Mouse (Mus musculus): ENCODE measurements around the gene Zdhhc24. TPM values are rescaled to one million over a fixed set of nuclear protein-coding genes. Genes with fewer than 3 reads are reported as not detected.

Gene Zdhhc24
- polyA plus RNA-seq (2012; ENCODE audit: low replicate concordance): 5.1 and 6.1 TPM in 2 replicates

GRCm38 (mm10) chr19:4878405-4879323 lies at the start of gene Zdhhc24:
Gene Zdhhc24 (plus strand): TSS chr19:4878668.

GRCm38 (mm10) chr19:4839149-4839548 lies 39.3 kb upstream of the Zdhhc24 start, which contains the start of the genes Ccs and Ccdc87:
Gene Ccs (minus strand): TSS chr19:4839332.
Gene Ccdc87 (plus strand): TSS chr19:4839366.

GRCm38 (mm10) chr19:4854552-4855469 lies 23.7 kb upstream of the Zdhhc24 start, which contains the start of gene Ctsf:
Gene Ctsf (plus strand): TSS chr19:4855130.

GRCm38 (mm10) chr19:4877785-4878184 lies 683 bp upstream of the Zdhhc24 start, which contains the start of gene Actn3:
Gene Actn3 (minus strand): TSS chr19:4877909.

GRCm38 (mm10) chr19:4905979-4906794 lies 27.7 kb downstream of the Zdhhc24 start, which contains the start of gene Bbs1:
Gene Bbs1 (minus strand): TSS chr19:4906628.

GRCm38 (mm10) chr19:4927904-4928531 lies 49.5 kb downstream of the Zdhhc24 start, which contains the start of gene Dpp3:
Gene Dpp3 (minus strand): TSS chr19:4928287.

Other genes with a start within 250 kb of the Zdhhc24 start
- gene Gm960, start 180.0 kb upstream of the Zdhhc24 start, polyA plus RNA-seq (2012; ENCODE audit: low replicate concordance): 1.1 TPM in 1 of 2 replicates, not detected in the other
- 0.06 and 0.20 TPM in 2 replicates for gene Sptbn2, start 167.5 kb upstream of the Zdhhc24 start, polyA plus RNA-seq (2012; ENCODE audit: low replicate concordance)
- gene Rbm4b, start 122.2 kb upstream of the Zdhhc24 start, polyA plus RNA-seq (2012; ENCODE audit: low replicate concordance): 3.1 and 4.8 TPM in 2 replicates
- gene Rbm4, start 84.8 kb upstream of the Zdhhc24 start, polyA plus RNA-seq (2012; ENCODE audit: low replicate concordance): 3.0 and 9.7 TPM in 2 replicates
- gene Gm21992, start 67.1 kb upstream of the Zdhhc24 start, polyA plus RNA-seq (2012; ENCODE audit: low replicate concordance): 3.5 and 7.0 TPM in 2 replicates
- gene Rbm14, start 67.0 kb upstream of the Zdhhc24 start, polyA plus RNA-seq (2012; ENCODE audit: low replicate concordance): 23.2 and 88.3 TPM in 2 replicates
- 21.4 and 110 TPM in 2 replicates for gene Ccs, start 39.3 kb upstream of the Zdhhc24 start, polyA plus RNA-seq (2012; ENCODE audit: low replicate concordance)
- not detected in 2 replicates for gene Ccdc87, start 39.3 kb upstream of the Zdhhc24 start, polyA plus RNA-seq (2012; ENCODE audit: low replicate concordance)
- 17.8 and 31.5 TPM in 2 replicates for gene Ctsf, start 23.5 kb upstream of the Zdhhc24 start, polyA plus RNA-seq (2012; ENCODE audit: low replicate concordance)
- gene Actn3, start 759 bp upstream of the Zdhhc24 start, polyA plus RNA-seq (2012; ENCODE audit: low replicate concordance): 0.37 and 0.66 TPM in 2 replicates
- 4.4 and 8.3 TPM in 2 replicates for gene Bbs1, start 28.0 kb downstream of the Zdhhc24 start, polyA plus RNA-seq (2012; ENCODE audit: low replicate concordance)
- gene Dpp3, start 49.6 kb downstream of the Zdhhc24 start, polyA plus RNA-seq (2012; ENCODE audit: low replicate concordance): 49.7 and 54.1 TPM in 2 replicates
- 0.11 and 0.36 TPM in 2 replicates for gene Peli3, start 64.5 kb downstream of the Zdhhc24 start, polyA plus RNA-seq (2012; ENCODE audit: low replicate concordance)
- gene Mrpl11, start 83.5 kb downstream of the Zdhhc24 start, polyA plus RNA-seq (2012; ENCODE audit: low replicate concordance): 41.9 and 74.6 TPM in 2 replicates
- 0.14 and 0.37 TPM in 2 replicates for gene Npas4, start 111.6 kb downstream of the Zdhhc24 start, polyA plus RNA-seq (2012; ENCODE audit: low replicate concordance)
- gene Slc29a2, start 145.2 kb downstream of the Zdhhc24 start, polyA plus RNA-seq (2012; ENCODE audit: low replicate concordance): 3.2 and 6.6 TPM in 2 replicates
- 6.5 TPM in 2 replicates for gene B4gat1, start 160.2 kb downstream of the Zdhhc24 start, polyA plus RNA-seq (2012; ENCODE audit: low replicate concordance)
- gene AC124502.3, start 160.2 kb downstream of the Zdhhc24 start, polyA plus RNA-seq (2012; ENCODE audit: low replicate concordance): not detected in 2 replicates
- gene Brms1, start 162.7 kb downstream of the Zdhhc24 start, polyA plus RNA-seq (2012; ENCODE audit: low replicate concordance): 29.9 and 97.0 TPM in 2 replicates
- gene Rin1, start 171.8 kb downstream of the Zdhhc24 start, polyA plus RNA-seq (2012; ENCODE audit: low replicate concordance): 0.43 and 0.90 TPM in 2 replicates
- gene Cd248, start 189.4 kb downstream of the Zdhhc24 start, polyA plus RNA-seq (2012; ENCODE audit: low replicate concordance): 4.3 and 7.0 TPM in 2 replicates
- gene Tmem151a, start 206.9 kb downstream of the Zdhhc24 start, polyA plus RNA-seq (2012; ENCODE audit: low replicate concordance): 0.09 and 1.3 TPM in 2 replicates
- gene Yif1a, start 209.9 kb downstream of the Zdhhc24 start, polyA plus RNA-seq (2012; ENCODE audit: low replicate concordance): 12.3 and 39.3 TPM in 2 replicates
- 2.3 and 6.4 TPM in 2 replicates for gene Cnih2, start 219.9 kb downstream of the Zdhhc24 start, polyA plus RNA-seq (2012; ENCODE audit: low replicate concordance)
- gene Rab1b, start 228.4 kb downstream of the Zdhhc24 start, polyA plus RNA-seq (2012; ENCODE audit: low replicate concordance): 269 and 344 TPM in 2 replicates
- 18.0 and 32.6 TPM in 2 replicates for gene Klc2, start 239.9 kb downstream of the Zdhhc24 start, polyA plus RNA-seq (2012; ENCODE audit: low replicate concordance)